Mouse (Mus musculus): Measurements from ENCODE around the gene Gpc4.

The Gpc4 gene

DNA sequence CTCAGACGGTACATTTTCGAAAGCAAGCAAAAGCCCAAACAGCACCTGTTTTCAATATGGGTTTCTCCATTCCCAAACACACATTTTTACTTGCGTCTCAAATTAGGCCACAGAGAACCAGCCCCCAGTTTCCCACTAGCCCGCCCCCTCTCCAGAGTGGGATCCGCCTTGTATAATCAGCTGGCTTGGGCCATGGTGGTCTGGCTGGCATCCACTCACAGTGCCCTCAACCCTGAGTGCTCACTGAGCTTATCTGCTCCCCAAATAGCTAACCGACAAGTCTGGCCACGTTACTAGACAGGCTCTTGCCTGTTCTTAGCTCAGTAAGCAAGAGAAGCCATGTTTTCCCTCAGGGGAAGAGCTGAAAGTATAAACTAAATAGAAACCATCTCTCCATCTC lies 134.9 kb downstream of the Gpc4 start:
- no peak for ATAC-seq (ENCODE audit: low TSS enrichment)

DNA sequence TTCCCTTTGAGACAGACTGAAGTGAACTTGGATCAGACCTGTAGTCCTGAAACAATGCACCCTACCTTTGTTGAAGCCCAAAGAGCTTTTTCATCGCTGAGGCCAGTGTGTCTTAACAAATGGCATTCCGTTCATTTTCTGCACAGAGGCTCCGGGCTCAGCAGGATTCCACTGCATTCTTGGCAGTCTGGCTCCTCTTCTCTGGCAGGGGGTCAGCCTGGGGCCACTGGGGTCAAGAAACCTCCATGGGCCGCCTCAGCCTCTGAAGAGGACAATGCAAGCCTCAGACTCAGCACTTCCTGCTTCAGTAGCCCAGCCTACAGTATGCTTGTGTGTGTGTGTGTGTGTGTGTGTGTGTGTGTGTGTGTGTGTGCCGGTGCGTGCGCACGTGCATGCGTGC lies 147.4 kb downstream of the Gpc4 start:
- ATAC-seq (ENCODE audit: low TSS enrichment), result no peak
